ENCODE assay signal across 27 mouse cellular contexts in genomic region chr15:31741686-31742085, GRCm38 (mm10).
DNase-seq lines count a peak whose midpoint lies in the region; ATAC-seq and TF ChIP-seq lines count a peak whose summit lies in the region.
"Had no signal": no experiment of that assay in that cellular context is flagged by ENCODE, and none has a peak within 500 bp of the region (broad histone marks: within the 10 kb centered on the region; RNA-seq: fewer than 3 reads in every experiment).

No protein-coding gene starts in this region.

- no peaks in the 10 kb centered on the region for H3K27me3 ChIP-seq in lung, embryonic 14.5 days (ENCODE audit: insufficient read depth, low read length)
- no peaks in the 10 kb centered on the region for H3K27me3 ChIP-seq in embryonic facial prominence, embryonic 14.5 days (replicated peaks; ENCODE audit: control insufficient read depth, insufficient read depth, low read length)
- no peaks in the 10 kb centered on the region for H3K27me3 ChIP-seq in limb, embryonic 14.5 days (ENCODE audit: control insufficient read depth, insufficient read depth, low read length)
- H3K27me3 ChIP-seq: embryonic facial prominence, embryonic 13.5 days; kidney, embryonic 15.5 days; liver, embryonic 15.5 days; megakaryocyte, embryonic 14.5 days; neural tube, embryonic 12.5 days had no signal

- no peak overlapping the region for H3K27ac ChIP-seq in lung, embryonic 14.5 days (ENCODE audit: low read depth)
- H3K27ac ChIP-seq in embryonic facial prominence, embryonic 14.5 days (replicated peaks; ENCODE audit: low read depth, low read length), result no peak overlapping the region
- no peak overlapping the region for H3K27ac ChIP-seq in limb, embryonic 14.5 days (replicated peaks; ENCODE audit: low read depth, low read length)
- H3K27ac ChIP-seq: embryonic facial prominence, embryonic 13.5 days; hindbrain, embryonic 14.5 days; kidney, embryonic 15.5 days; left cerebral cortex, adult 2 months; liver, embryonic 15.5 days; neural tube, embryonic 12.5 days had no signal

- no peak overlapping the region for H3K9ac ChIP-seq in lung, embryonic 14.5 days
- no peak overlapping the region for H3K9ac ChIP-seq in embryonic facial prominence, embryonic 14.5 days (ENCODE audit: low read depth, low read length)
- H3K9ac ChIP-seq in limb, embryonic 14.5 days (ENCODE audit: low read depth, low read length, severe bottlenecking), result no peak overlapping the region
- H3K9ac ChIP-seq: embryonic facial prominence, embryonic 13.5 days; hindbrain, embryonic 14.5 days; kidney, embryonic 15.5 days; liver, embryonic 15.5 days; neural tube, embryonic 12.5 days had no signal

- no peak overlapping the region for H3K4me3 ChIP-seq in lung, embryonic 14.5 days (ENCODE audit: low read depth, low read length)
- H3K4me3 ChIP-seq in lung, adult 2 months (replicated peaks; ENCODE audit: extremely low read depth, low read depth, low read length), result no peak overlapping the region
- H3K4me3 ChIP-seq in embryonic facial prominence, embryonic 14.5 days (ENCODE audit: low read depth, low read length), result no peak overlapping the region
- H3K4me3 ChIP-seq in limb, embryonic 14.5 days (replicated peaks; ENCODE audit: low read length), result no peak overlapping the region
- H3K4me3 ChIP-seq: embryonic facial prominence, embryonic 13.5 days; erythroblast, embryonic 14.5 days; kidney, embryonic 15.5 days; left cerebral cortex, adult 2 months; liver, embryonic 15.5 days; megakaryocyte, embryonic 14.5 days; neural tube, embryonic 12.5 days had no signal

- TF ChIP-seq POLR2A in lung, adult 2 months (IDR thresholded peaks at IDR 0.05; ENCODE audit: borderline replicate concordance, extremely low read depth, low read depth, low read length), result no peak
- TF ChIP-seq POLR2A in limb, embryonic 14.5 days (IDR thresholded peaks at IDR 0.05; ENCODE audit: borderline replicate concordance, extremely low read depth, insufficient read depth, insufficient read length), result no peak

- DNase-seq in lung, embryonic 14.5 days, result peak; percentile 37
- no peak for DNase-seq in lung, adult 2 months
- DNase-seq in embryo, embryonic 11.5 days (ENCODE audit: low read depth, low spot score), result peak; percentile 34
- peak; percentile 80 for DNase-seq in embryonic facial prominence, embryonic 14.5 days (ENCODE audit: low spot score)
- DNase-seq in limb, embryonic 14.5 days (ENCODE audit: low spot score), result peak; percentile 69
- no peak for DNase-seq in left cerebral cortex, postnatal 36 days (ENCODE audit: low spot score in 2 of 2)
- DNase-seq in frontal cortex, postnatal 36 days (ENCODE audit: low spot score in 2 of 2), result no peak
- no peak for DNase-seq in adrenal gland, adult 2 months
- DNase-seq: adrenal gland, adult 8-10 months; B cell, adult 2 months; cerebellum, adult 2 months; cerebellum, postnatal 36 days; gastrocnemius, postnatal 14 days; kidney, adult 18-20 months; kidney, postnatal 25 days; lung, postnatal 36 days; midbrain, embryonic 14.5 days; thymus, postnatal 14 days had no signal

- intact Hi-C loops in left cerebral cortex, postnatal 36 days (cut with DNase I), result no loop called here

- TF ChIP-seq CTCF in lung, embryonic 14.5 days (IDR thresholded peaks at IDR 0.05; ENCODE audit: low read depth), result no peak
- no peak for TF ChIP-seq CTCF in lung, adult 2 months (IDR thresholded peaks at IDR 0.05; ENCODE audit: insufficient read depth, low read length)

- 37% methylated on average over 4 of the region's 4 CpGs for WGBS in lung, embryonic 14.5 days
- WGBS in lung, adult 2 months, result 54% methylated on average over 4 of the region's 4 CpGs
- WGBS in embryonic facial prominence, embryonic 14.5 days, result 26% methylated on average over 4 of the region's 4 CpGs
- WGBS in limb, embryonic 14.5 days, result 24% methylated on average over 4 of the region's 4 CpGs

- H3K4me2 ChIP-seq in lung, embryonic 14.5 days, result no peak overlapping the region
- H3K4me2 ChIP-seq in embryonic facial prominence, embryonic 14.5 days (ENCODE audit: low read depth, low read length), result no peak overlapping the region
- H3K4me2 ChIP-seq in limb, embryonic 14.5 days (replicated peaks; ENCODE audit: low read depth, low read length, severe bottlenecking), result no peak overlapping the region
- H3K4me2 ChIP-seq: embryonic facial prominence, embryonic 13.5 days; hindbrain, embryonic 14.5 days; kidney, embryonic 15.5 days; liver, embryonic 15.5 days; neural tube, embryonic 12.5 days had no signal

- no peaks in the 10 kb centered on the region for H3K36me3 ChIP-seq in lung, embryonic 14.5 days (ENCODE audit: insufficient read depth)
- no peaks in the 10 kb centered on the region for H3K36me3 ChIP-seq in embryonic facial prominence, embryonic 14.5 days (ENCODE audit: control insufficient read depth, insufficient read depth, low read length)
- no peaks in the 10 kb centered on the region for H3K36me3 ChIP-seq in limb, embryonic 14.5 days (ENCODE audit: control insufficient read depth, insufficient read depth, low read length)
- H3K36me3 ChIP-seq: embryonic facial prominence, embryonic 13.5 days; kidney, embryonic 15.5 days; liver, embryonic 15.5 days; neural tube, embryonic 12.5 days had no signal

- no peaks in the 10 kb centered on the region for H3K4me1 ChIP-seq in lung, embryonic 14.5 days (ENCODE audit: insufficient read depth)
- H3K4me1 ChIP-seq in lung, adult 2 months (ENCODE audit: control insufficient read depth, insufficient read depth, low read length), result no peaks in the 10 kb centered on the region
- H3K4me1 ChIP-seq in embryonic facial prominence, embryonic 14.5 days (ENCODE audit: control insufficient read depth, insufficient read depth, low read length), result no peaks in the 10 kb centered on the region
- no peaks in the 10 kb centered on the region for H3K4me1 ChIP-seq in limb, embryonic 14.5 days (ENCODE audit: control insufficient read depth, insufficient read depth, low read length)
- H3K4me1 ChIP-seq: kidney, embryonic 15.5 days; liver, embryonic 15.5 days; megakaryocyte, embryonic 14.5 days; neural tube, embryonic 12.5 days had no signal

- no peaks in the 10 kb centered on the region for H3K9me3 ChIP-seq in lung, embryonic 14.5 days (ENCODE audit: low read depth, low read length)
- H3K9me3 ChIP-seq in embryonic facial prominence, embryonic 14.5 days (ENCODE audit: control insufficient read depth, low read length), result no peaks in the 10 kb centered on the region
- H3K9me3 ChIP-seq in limb, embryonic 14.5 days (ENCODE audit: control insufficient read depth, low read length), result no peaks in the 10 kb centered on the region
- H3K9me3 ChIP-seq: embryonic facial prominence, embryonic 13.5 days; kidney, embryonic 15.5 days; liver, embryonic 15.5 days; megakaryocyte, embryonic 14.5 days; neural tube, embryonic 12.5 days had no signal

- ATAC-seq in lung, embryonic 14.5 days (ENCODE audit: insufficient read depth), result no peak
- ATAC-seq in embryonic facial prominence, embryonic 14.5 days (ENCODE audit: low read depth), result no peak
- no peak for ATAC-seq in limb, embryonic 14.5 days (ENCODE audit: low FRiP score, low read depth)
- ATAC-seq: forebrain, embryonic 16.5 days had no signal

Comparison
In these comparisons a context has a peak if more than half of its experiments do, and no peak if none do; other contexts are left out.
1. DNase-seq: peak in lung, embryonic 14.5 days (single experiment), embryo, embryonic 11.5 days (single experiment), embryonic facial prominence, embryonic 14.5 days (single experiment) and limb, embryonic 14.5 days (single experiment); none in lung, adult 2 months (single experiment), left cerebral cortex, postnatal 36 days (0 of 2), frontal cortex, postnatal 36 days (0 of 2) and adrenal gland, adult 2 months (single experiment).